Mouse (Mus musculus): ENCODE data around the gene Olfr1441.

The Olfr1441 gene

DNA sequence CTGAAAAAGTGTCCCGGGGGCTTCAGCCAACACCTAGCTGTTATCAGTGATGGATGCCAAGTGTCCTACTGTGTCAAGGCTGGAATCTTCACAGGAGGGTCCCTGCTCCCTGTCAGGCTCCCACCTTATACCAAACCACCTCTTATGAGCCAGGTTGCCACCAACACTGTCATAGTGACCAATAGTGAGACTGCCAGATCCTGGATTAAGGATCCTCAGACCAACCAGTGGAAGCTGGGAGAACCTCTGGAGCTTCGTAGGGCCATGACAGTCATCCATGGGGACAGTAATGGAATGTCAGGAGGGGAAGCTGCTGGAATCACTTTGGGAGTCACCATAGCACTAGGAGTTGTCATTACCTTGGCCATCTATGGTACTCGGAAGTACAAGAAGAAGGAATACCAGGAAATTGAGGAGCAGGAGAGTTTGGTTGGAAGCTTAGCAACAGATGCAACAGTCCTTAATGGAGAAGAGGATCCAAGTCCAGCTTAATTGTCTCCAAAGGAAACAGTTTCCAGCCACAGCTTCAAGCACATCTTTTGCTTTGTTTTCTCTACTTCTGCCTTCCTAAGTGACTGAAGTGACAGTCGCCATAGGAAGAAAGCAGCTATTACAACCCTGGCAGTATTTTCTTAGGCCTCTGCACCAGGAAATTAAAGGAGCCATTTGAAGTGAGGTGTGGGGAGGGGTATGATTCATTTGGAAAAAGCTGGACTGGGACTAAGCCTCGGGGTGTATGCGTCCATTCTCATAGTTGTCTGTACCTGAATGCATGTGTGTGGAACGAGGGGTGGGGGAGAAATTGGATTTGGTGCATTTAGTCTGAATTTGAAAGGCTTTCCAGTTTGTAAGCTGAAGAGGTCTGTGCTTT is 45.9 kb downstream of the Olfr1441 start:
- no peak for DNase-seq (ENCODE audit: low read depth in 1 of 2, low spot score in 2 of 2)

- no peak for DNase-seq (ENCODE audit: low read depth in 1 of 2, low spot score in 2 of 2)
These were observed 46.4 kb downstream of the Olfr1441 start for GRCm38 (mm10) chr19:12463722-12464035.

GRCm38 (mm10) chr19:12464127-12464526 is 46.9 kb downstream of the Olfr1441 start:
- DNase-seq (ENCODE audit: low read depth in 1 of 2, low spot score in 2 of 2) = peak in 1 of 2 experiments; percentile 42

GRCm38 (mm10) chr19:12464674-12465073 is 47.4 kb downstream of the Olfr1441 start:
- DNase-seq (ENCODE audit: low read depth in 1 of 2, low spot score in 2 of 2) = no peak

DNA sequence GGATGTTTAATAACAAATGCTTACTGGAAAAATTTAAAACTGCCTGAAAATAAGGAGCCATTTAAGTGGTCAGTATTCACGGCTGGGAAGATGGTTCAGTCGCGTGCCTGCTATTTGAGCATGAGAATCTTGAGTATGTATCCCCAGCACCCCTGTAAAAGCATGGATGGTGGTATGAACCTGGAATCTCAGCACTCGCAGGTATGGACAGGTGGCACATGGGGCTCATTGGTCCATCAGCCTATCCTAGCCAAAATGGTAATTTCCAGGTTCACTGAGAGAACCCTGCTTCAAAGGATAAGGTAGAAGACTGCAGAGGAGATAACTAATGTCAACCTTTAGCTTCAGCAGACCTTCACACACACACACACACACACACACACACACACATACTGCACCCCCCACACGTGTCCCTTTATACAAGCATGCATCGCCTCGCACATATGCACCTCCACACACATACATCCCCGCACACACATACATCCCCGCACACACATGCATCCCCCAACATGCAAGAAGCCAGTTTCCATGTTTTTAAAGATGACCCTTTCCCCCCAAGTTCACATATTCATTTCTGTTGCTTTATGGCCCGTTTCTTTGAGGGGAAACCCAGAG is 48.4 kb downstream of the Olfr1441 start:
- DNase-seq (ENCODE audit: low read depth in 1 of 2, low spot score in 2 of 2) = no peak

- DNase-seq (ENCODE audit: low read depth in 1 of 2, low spot score in 2 of 2) = peak in 1 of 2 experiments; percentile 64
These were observed 49.0 kb downstream of the Olfr1441 start for GRCm38 (mm10) chr19:12466204-12466603.

- DNase-seq (ENCODE audit: low read depth in 1 of 2, low spot score in 2 of 2) = no peak
These were observed 50.2 kb downstream of the Olfr1441 start for GRCm38 (mm10) chr19:12467436-12467835.

GRCm38 (mm10) chr19:12471866-12472265 is 54.6 kb downstream of the Olfr1441 start:
- no peak for DNase-seq (ENCODE audit: low read depth in 1 of 2, low spot score in 2 of 2)

- DNase-seq (ENCODE audit: low read depth in 1 of 2, low spot score in 2 of 2) = no peak
These were observed 55.2 kb downstream of the Olfr1441 start for GRCm38 (mm10) chr19:12472381-12472976.

Measured in monocyte, adult 2 months (primary cell).